Mouse (Mus musculus) G1E (cell line): ENCODE measurements around the gene Speg.

Source experiments
- CTCF ChIP-seq: IDR thresholded peaks from 2 replicates; pipeline ENCODE4 v1.5.1; 2012; ENCODE audit warnings: low read depth, low read length, inconsistent platforms, mixed read lengths
- GATA1 ChIP-seq: IDR thresholded peaks from 2 replicates; pipeline ENCODE4 v1.6.1; 2012; ENCODE audit warnings: borderline replicate concordance, low read length, inconsistent platforms, mixed read lengths
- GATA2 ChIP-seq: IDR thresholded peaks from 2 replicates; pipeline ENCODE4 v1.6.1; 2012; ENCODE audit warnings: low read depth, low read length, inconsistent platforms, borderline replicate concordance
- TAL1 ChIP-seq: conservative IDR thresholded peaks from 2 replicates; pipeline ENCODE4 v1.6.1; 2012; ENCODE audit warnings: low read depth, low read length, inconsistent platforms, mixed read lengths

- TF ChIP-seq CTCF = no peak
- TF ChIP-seq TAL1 = peak; percentile 86
- TF ChIP-seq GATA2 = no peak
- TF ChIP-seq GATA1 = no peak
These were observed 38.0 kb upstream of the Speg start for GRCm38 (mm10) chr1:75337097-75337496.
